In the genomic region with DNA sequence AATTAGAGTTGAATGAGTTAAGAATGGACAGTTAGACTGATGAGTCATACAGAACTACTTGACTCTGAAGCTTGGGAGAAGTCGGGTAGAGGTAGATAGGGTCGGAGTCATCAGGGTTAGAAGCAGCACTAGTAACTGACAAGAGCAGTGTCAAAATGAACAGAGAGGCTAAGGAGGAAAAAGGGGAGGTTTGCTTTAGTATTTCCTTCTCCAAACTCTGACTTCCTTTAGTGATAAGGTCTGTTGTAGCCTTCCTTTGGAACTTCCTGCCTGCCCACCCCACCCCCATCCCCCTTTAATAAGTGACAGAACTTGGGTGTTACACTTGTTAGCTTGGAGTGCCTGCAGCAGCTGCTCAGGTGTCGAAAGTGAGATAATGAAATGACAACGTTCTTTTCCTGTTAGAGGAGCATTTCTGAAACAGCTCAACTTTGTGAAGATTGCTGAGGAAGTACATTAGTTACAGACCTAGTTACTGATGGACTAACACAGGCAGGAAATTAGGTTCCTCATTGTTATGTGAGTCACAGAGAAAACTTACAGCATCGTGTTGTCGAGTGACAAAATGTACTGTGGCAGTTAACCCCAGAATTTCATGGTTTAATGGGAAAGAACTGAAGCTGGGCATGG, we compare ENCODE assay signal across 8 mouse cellular contexts. TPM values are rescaled to one million over a fixed set of nuclear protein-coding genes. Genes with fewer than 3 reads are reported as not detected.
A peak's percentile ranks its signal among the peaks of the same experiment; 100 is the strongest.
DNase-seq lines count a peak whose midpoint lies in the region; ATAC-seq lines count a peak whose summit lies in the region.

No protein-coding gene starts in this region.

- peaks cover 32% of the 10 kb centered on the region for H3K4me1 ChIP-seq in lung, embryonic 15.5 days
- H3K4me1 ChIP-seq in limb, embryonic 13.5 days = peaks cover 30% of the 10 kb centered on the region
- peaks cover 34% of the 10 kb centered on the region for H3K4me1 ChIP-seq in forebrain, embryonic 16.5 days (replicated peaks; ENCODE audit: control insufficient read depth, insufficient read depth, low read length)

- H3K9me3 ChIP-seq in lung, embryonic 15.5 days = no peaks in the 10 kb centered on the region
- H3K9me3 ChIP-seq in limb, embryonic 13.5 days = no peaks in the 10 kb centered on the region
- no peaks in the 10 kb centered on the region for H3K9me3 ChIP-seq in forebrain, embryonic 16.5 days (ENCODE audit: control insufficient read depth, low read length)

- H3K9ac ChIP-seq in lung, embryonic 15.5 days = no peak overlapping the region
- H3K9ac ChIP-seq in limb, embryonic 13.5 days = no peak overlapping the region
- no peak overlapping the region for H3K9ac ChIP-seq in forebrain, embryonic 16.5 days (replicated peaks; ENCODE audit: low read depth, low read length)

- H3K4me2 ChIP-seq in lung, embryonic 15.5 days = peak overlapping the region; percentile 39
- H3K4me2 ChIP-seq in limb, embryonic 13.5 days (replicated peaks) = peak overlapping the region; percentile 12; the same call in 1 of the 2 replicates
- no peak overlapping the region for H3K4me2 ChIP-seq in forebrain, embryonic 16.5 days (ENCODE audit: low read length)

- peaks cover 30% of the 10 kb centered on the region for H3K36me3 ChIP-seq in lung, embryonic 15.5 days
- H3K36me3 ChIP-seq in limb, embryonic 13.5 days = peaks cover 30% of the 10 kb centered on the region
- H3K36me3 ChIP-seq in splenic B cell, adult 2 months (ENCODE audit: control insufficient read depth, insufficient read depth, low read length, poor library complexity, severe bottlenecking) = peaks cover 2% of the 10 kb centered on the region; the same call in 1 of the 2 replicates
- H3K36me3 ChIP-seq in forebrain, embryonic 16.5 days (ENCODE audit: control insufficient read depth, insufficient read depth) = peaks cover 5% of the 10 kb centered on the region

- WGBS in lung, embryonic 15.5 days = 19% methylated on average over 6 of the region's 6 CpGs
- WGBS in limb, embryonic 13.5 days = 36% methylated on average over 6 of the region's 6 CpGs
- WGBS in forebrain, embryonic 16.5 days = 49% methylated on average over 6 of the region's 6 CpGs

- peak overlapping the region; percentile 5 for H3K4me3 ChIP-seq in lung, embryonic 15.5 days
- H3K4me3 ChIP-seq in limb, embryonic 13.5 days = no peak overlapping the region
- H3K4me3 ChIP-seq in forebrain, embryonic 16.5 days (replicated peaks; ENCODE audit: low read length) = no peak overlapping the region

- peak overlapping the region; percentile 77 for H3K27ac ChIP-seq in lung, embryonic 15.5 days
- H3K27ac ChIP-seq in limb, embryonic 13.5 days = peak overlapping the region; percentile 28; the same call in 1 of the 2 replicates
- H3K27ac ChIP-seq in forebrain, embryonic 16.5 days (ENCODE audit: low read length) = no peak overlapping the region

- no peak for ATAC-seq in lung, embryonic 15.5 days (ENCODE audit: borderline replicate concordance, extremely low read depth, low FRiP score, low TSS enrichment)
- ATAC-seq in limb, embryonic 13.5 days (ENCODE audit: low FRiP score, low read depth) = no peak
- no peak for ATAC-seq in forebrain, embryonic 16.5 days

- no peak for DNase-seq in lung, adult 18-20 months
- peak; percentile 59 for DNase-seq in c-Kit-positive CD71-positive TER-119-negative erythroid progenitor cells, embryonic 14.5 days (ENCODE audit: low read depth)
- DNase-seq in splenic B cell, adult 2 months (ENCODE audit: low read depth, low spot score) = peak; percentile 54
- DNase-seq in cerebellum, adult 11-12 months = no peak
- DNase-seq in urinary bladder, postnatal 25 days (ENCODE audit: low spot score) = no peak

- H3K27me3 ChIP-seq in lung, embryonic 15.5 days = no peaks in the 10 kb centered on the region
- H3K27me3 ChIP-seq in limb, embryonic 13.5 days = no peaks in the 10 kb centered on the region
- H3K27me3 ChIP-seq in splenic B cell, adult 2 months (ENCODE audit: control insufficient read depth, insufficient read depth, low read length, poor library complexity, severe bottlenecking) = no peaks in the 10 kb centered on the region
- H3K27me3 ChIP-seq in forebrain, embryonic 16.5 days (replicated peaks; ENCODE audit: control insufficient read depth, insufficient read depth, low read length) = no peaks in the 10 kb centered on the region

RNA-seq across cellular contexts. Expression of a gene that starts 5.0 kb away (rescaled TPM):
- polyA plus RNA-seq in lung, embryonic 15.5 days (2015; fragmentation: Nextera tagmentation; extraction: Ambion mirVana) = 15.9 and 16.3 TPM in 2 replicates
- 13.2 and 14.2 TPM in 2 replicates for polyA plus RNA-seq in limb, embryonic 13.5 days (2015; fragmentation: Nextera tagmentation; extraction: Ambion mirVana)
- 10.9 and 11.3 TPM in 2 replicates for polyA plus RNA-seq in forebrain, embryonic 16.5 days (2015; fragmentation: Nextera tagmentation; extraction: Ambion mirVana)

RNA-seq across cellular contexts. Expression of a gene that starts 59.5 kb away (rescaled TPM):
- polyA plus RNA-seq in lung, embryonic 15.5 days (2015; fragmentation: Nextera tagmentation; extraction: Ambion mirVana) = 6.2 and 7.3 TPM in 2 replicates
- polyA plus RNA-seq in limb, embryonic 13.5 days (2015; fragmentation: Nextera tagmentation; extraction: Ambion mirVana) = 6.0 and 6.3 TPM in 2 replicates
- polyA plus RNA-seq in forebrain, embryonic 16.5 days (2015; fragmentation: Nextera tagmentation; extraction: Ambion mirVana) = 21.9 and 24.1 TPM in 2 replicates

Comparison
In these comparisons a context has a peak if more than half of its experiments do, and no peak if none do; other contexts are left out.
1. DNase-seq: peak in c-Kit-positive CD71-positive TER-119-negative erythroid progenitor cells, embryonic 14.5 days (single experiment) and splenic B cell, adult 2 months (single experiment); none in lung, adult 18-20 months (0 of 2), cerebellum, adult 11-12 months (single experiment) and urinary bladder, postnatal 25 days (single experiment).